Mouse (Mus musculus) kidney, adult 11 months (tissue): ENCODE measurements around the gene Olfr462.

Experiments used
- DNase-seq: peaks from one replicate; pipeline ENCODE4 v3.0.0; 2022

The Olfr462 gene

DNA sequence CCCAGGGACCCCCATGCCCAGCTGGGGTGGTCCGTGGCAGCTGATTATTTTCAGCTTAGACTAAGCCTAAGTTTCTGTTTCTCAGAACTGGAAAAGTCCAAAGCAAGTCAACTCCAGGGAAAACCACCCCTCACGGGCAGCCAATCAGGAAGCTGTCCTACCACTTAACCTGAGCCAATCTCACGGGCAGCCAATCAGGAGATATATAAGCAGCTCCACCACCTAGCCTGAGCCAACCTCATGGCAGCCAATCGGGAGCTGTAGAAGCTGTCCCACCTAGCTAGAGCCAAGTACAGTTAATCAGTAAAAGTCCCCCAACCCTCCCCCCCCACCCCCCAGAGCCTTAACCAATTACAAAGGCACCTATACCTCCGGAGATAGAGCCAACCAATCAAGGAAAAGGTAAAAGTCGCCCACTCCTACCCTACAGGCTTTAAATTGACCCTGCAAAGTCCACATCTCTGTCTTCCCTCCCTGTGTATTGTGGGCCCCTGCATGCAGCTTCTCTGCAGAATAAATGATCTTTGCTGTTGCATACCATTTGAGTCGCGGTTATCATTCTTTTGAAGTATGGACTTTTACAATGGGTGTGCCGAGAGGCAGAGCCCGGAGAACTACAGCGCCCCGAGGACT is 45.0 kb downstream of the Olfr462 start:
- peak; percentile 30 for DNase-seq

- no peak for DNase-seq
Observed at GRCm38 (mm10) chr11:87841436-87841835, 50.6 kb downstream of the Olfr462 start.

- no peak for DNase-seq
Observed at GRCm38 (mm10) chr11:87840676-87841075, 51.4 kb downstream of the Olfr462 start.
